In genomic region chr3:97611021-97611420, GRCm38 (mm10) we compare ENCODE assay signal across 19 mouse cellular contexts.
"Had no signal": no experiment of that assay in that cellular context is flagged by ENCODE, and none has a peak within 500 bp of the region (broad histone marks: within the 10 kb centered on the region; RNA-seq: fewer than 3 reads in every experiment).

No protein-coding gene starts in this region.

- H3K4me1 ChIP-seq: limb, embryonic 10.5 days; limb, embryonic 12.5 days had no signal

- H3K9me3 ChIP-seq: heart, embryonic 12.5 days; hindbrain, embryonic 10.5 days; hindbrain, embryonic 12.5 days; intestine, embryonic 15.5 days; limb, embryonic 10.5 days had no signal

- DNase-seq: gastrocnemius, adult 2 months; gastrocnemius, postnatal 10 days; gastrocnemius, postnatal 25 days; heart, adult 18-20 months; heart, postnatal 10 days; heart, postnatal 4 days; kidney, adult 18-20 months; kidney, adult 8-10 months; kidney, postnatal 10 days; kidney, postnatal 25 days; kidney, postnatal 4 days had no signal

- H3K9ac ChIP-seq: heart, embryonic 12.5 days; hindbrain, embryonic 12.5 days; intestine, embryonic 15.5 days; limb, embryonic 12.5 days; liver, embryonic 14.5 days had no signal

- H3K27ac ChIP-seq: hindbrain, embryonic 12.5 days; hindbrain, embryonic 14.5 days; limb, embryonic 10.5 days; limb, embryonic 12.5 days; liver, embryonic 14.5 days had no signal

- H3K36me3 ChIP-seq: heart, embryonic 12.5 days; hindbrain, embryonic 10.5 days; hindbrain, embryonic 12.5 days; intestine, embryonic 15.5 days; limb, embryonic 10.5 days; limb, embryonic 12.5 days had no signal

- H3K4me3 ChIP-seq: heart, embryonic 12.5 days; hindbrain, embryonic 12.5 days; limb, embryonic 12.5 days had no signal

- H3K27me3 ChIP-seq: hindbrain, embryonic 12.5 days; intestine, embryonic 15.5 days; limb, embryonic 12.5 days had no signal
